Mouse (Mus musculus) cerebellum, postnatal 10 days (tissue): ENCODE data around the gene Gm17332.
"Not testable (repeated sequence)": the region's sequence is repeated elsewhere in the genome, so short reads cannot be mapped to it uniquely, and the experiment has no call there.

Source experiments
- DNase-seq, 2 experiments: peaks; one replicate each; pipeline ENCODE4 v3.0.0; 2021; ENCODE audit warnings: mixed read lengths in 2 of 2

Gene Gm17332

GRCm38 (mm10) chr11:31182362-31182761 is at the start of gene Gm17332:
Gm17332 (minus strand) TSS chr11:31182462.
- DNase-seq, result no peak

GRCm38 (mm10) chr11:31229966-31230365 is 47.7 kb upstream of the Gm17332 start:
- DNase-seq, result no peak

GRCm38 (mm10) chr11:31225359-31225758 is 43.1 kb upstream of the Gm17332 start:
- DNase-seq, result no peak

- no peak for DNase-seq
Observed at GRCm38 (mm10) chr11:31218009-31218408, 35.7 kb upstream of the Gm17332 start.

GRCm38 (mm10) chr11:31195621-31196363 is 13.5 kb upstream of the Gm17332 start:
- DNase-seq, result no peak

GRCm38 (mm10) chr11:31194761-31195160 is 12.5 kb upstream of the Gm17332 start:
- DNase-seq, result no peak

- peak; percentile 10 to 16 for DNase-seq
Observed at GRCm38 (mm10) chr11:31170052-31170646, 12.1 kb downstream of the Gm17332 start.

GRCm38 (mm10) chr11:31169161-31170051 is 12.9 kb downstream of the Gm17332 start:
- DNase-seq, result peak; percentile 15 to 17

GRCm38 (mm10) chr11:31168831-31169160 is 13.5 kb downstream of the Gm17332 start:
- no peak for DNase-seq

- DNase-seq, result no peak
Observed at GRCm38 (mm10) chr11:31157021-31157420, 25.2 kb downstream of the Gm17332 start.

GRCm38 (mm10) chr11:31138394-31138793 is 43.9 kb downstream of the Gm17332 start:
- not testable (repeated sequence) for DNase-seq

GRCm38 (mm10) chr11:31134824-31135223 is 47.4 kb downstream of the Gm17332 start:
- not testable (repeated sequence) for DNase-seq

- not testable (repeated sequence) for DNase-seq
Observed at GRCm38 (mm10) chr11:31133726-31134125, 48.5 kb downstream of the Gm17332 start.
